Mouse (Mus musculus) brain, embryonic 14.5 days (tissue): Measurements from ENCODE around the gene Lamc3. TPM values are rescaled to one million over a fixed set of nuclear protein-coding genes. Genes with fewer than 3 reads are reported as not detected.

Experiments used
- DNase-seq: peaks from one replicate; pipeline ENCODE4 v3.0.0-alpha.2; 2011; ENCODE audit warnings: low read depth
- CTCF ChIP-seq: fragments of 200-500 bp; IDR thresholded peaks from 2 replicates; pipeline ENCODE4 v1.5.1; 2012; ENCODE audit warnings: inconsistent platforms, mild to moderate bottlenecking, moderate library complexity, borderline replicate concordance; ENCODE audit not compliant: insufficient read depth, insufficient read length; ENCODE audit errors: extremely low read depth
- POLR2A ChIP-seq: fragments of 200-500 bp; IDR thresholded peaks from 2 replicates; pipeline ENCODE4 v1.6.1; 2012; ENCODE audit warnings: mild to moderate bottlenecking, inconsistent platforms, borderline replicate concordance; ENCODE audit not compliant: poor library complexity, insufficient read depth, insufficient read length, severe bottlenecking; ENCODE audit errors: extremely low read depth
- polyA plus RNA-seq: library from polyadenylated mRNA; depleted of rRNA; stranded (reverse); fragments of >200 nt; gene quantifications from 2 replicates; pipeline ENCODE4 v1.2.3, GENCODE M21; 2012

Gene Lamc3
- polyA plus RNA-seq, 1 experiment, result 12.0 TPM

- DNase-seq, result no peak
- no peak for TF ChIP-seq CTCF
- no peak for TF ChIP-seq POLR2A
Measured at GRCm38 (mm10) chr2:31945580-31945979, 58.5 kb downstream of the Lamc3 start.

DNA sequence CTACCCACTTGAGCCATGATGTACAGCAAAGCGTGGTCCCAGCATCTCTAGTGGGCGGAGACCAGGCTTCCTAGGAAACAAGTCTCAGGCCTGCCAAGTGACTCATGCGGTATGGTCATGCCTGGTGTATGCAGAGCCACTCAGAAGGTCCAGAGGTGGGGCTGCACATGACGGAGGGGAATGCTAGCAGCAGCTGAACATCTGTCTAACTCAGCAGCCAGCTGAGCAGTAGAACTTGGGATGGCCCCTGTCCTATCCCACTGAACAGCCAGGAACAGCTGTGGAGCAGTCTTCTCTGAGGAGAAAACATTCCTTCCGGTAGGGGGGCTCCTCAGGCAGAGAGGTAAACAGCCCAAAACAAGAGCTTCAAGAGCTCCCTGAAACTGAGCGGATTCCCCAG, 61.3 kb downstream of the Lamc3 start:
- no peak for DNase-seq
- TF ChIP-seq CTCF, result no peak
- TF ChIP-seq POLR2A, result no peak

- no peak for DNase-seq
- no peak for TF ChIP-seq POLR2A
- TF ChIP-seq CTCF, result no peak
Measured at GRCm38 (mm10) chr2:31948801-31949200, 61.7 kb downstream of the Lamc3 start.

DNA sequence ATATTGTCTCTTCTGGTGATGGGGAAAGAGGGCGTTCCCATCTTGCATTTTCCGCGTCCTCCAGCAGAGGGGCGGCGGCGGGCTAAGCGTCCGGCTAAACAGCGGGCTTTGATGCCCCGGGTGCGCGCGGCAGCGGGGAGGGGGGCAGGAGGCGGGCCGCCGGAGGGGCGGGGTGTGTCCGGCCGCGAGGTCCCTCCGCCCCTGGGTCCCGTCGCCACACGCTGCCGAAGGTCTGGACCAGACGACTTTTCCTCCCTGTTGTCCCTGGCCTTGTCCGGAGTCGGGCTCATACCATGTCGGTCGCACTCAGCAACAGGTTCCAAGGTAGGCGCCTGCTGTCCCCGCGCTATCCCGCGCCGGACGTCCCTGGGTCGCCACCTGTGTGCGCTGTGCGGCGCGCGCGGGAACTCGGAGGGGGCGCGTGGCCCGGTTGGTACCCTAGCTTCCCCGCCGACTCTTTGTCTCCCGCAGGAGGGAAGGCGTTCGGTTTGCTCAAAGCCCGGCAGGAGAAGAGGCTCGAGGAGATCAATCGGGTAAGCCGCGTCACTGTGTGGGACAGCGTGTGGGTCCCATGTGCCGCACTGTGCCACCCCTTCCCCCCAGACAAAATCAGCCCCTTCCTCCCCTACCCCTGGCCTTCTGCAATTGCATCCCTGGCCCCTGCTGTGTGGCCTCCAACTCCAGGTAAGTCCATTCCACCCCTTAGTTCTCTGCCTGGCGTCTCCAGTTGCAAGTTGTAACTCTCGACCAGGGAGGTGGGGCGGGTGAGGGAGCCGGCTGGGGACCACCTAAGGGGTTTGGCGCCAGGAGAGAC, 63.2 kb downstream of the Lamc3 start, which contains the start of gene Aif1l:
Gene Aif1l (plus strand): TSS at position 82 of the 814 bp plus-strand sequence.
- TF ChIP-seq CTCF (peak; percentile 49; the same call in 1 of the 2 replicates), POLR2A (0 out of 2 replicates have a peak, but pooled peaks have one; percentile 16)
- DNase-seq, result peak; percentile 83

DNA sequence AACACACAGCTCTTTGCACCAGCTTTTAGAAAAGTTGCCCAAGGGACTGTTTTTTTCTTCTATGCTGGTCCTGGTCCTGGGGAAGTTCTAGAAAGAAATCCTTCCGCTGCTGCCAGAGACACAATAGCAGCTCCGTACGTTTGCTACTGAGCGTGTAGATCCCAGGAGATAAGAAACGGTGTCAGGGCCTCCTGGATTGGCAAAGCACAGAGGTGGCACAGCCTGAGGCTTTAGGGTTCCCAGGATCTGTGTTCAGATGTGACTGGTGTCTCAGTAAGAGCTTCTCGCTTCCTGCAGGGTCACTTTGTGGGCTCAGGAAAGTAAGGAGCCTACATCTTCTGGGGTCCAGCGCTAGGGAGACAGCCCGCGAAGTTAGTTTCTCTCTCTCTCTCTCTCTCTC, 63.9 kb downstream of the Lamc3 start:
- no peak for TF ChIP-seq POLR2A
- no peak for TF ChIP-seq CTCF
- DNase-seq, result peak; percentile 47

DNA sequence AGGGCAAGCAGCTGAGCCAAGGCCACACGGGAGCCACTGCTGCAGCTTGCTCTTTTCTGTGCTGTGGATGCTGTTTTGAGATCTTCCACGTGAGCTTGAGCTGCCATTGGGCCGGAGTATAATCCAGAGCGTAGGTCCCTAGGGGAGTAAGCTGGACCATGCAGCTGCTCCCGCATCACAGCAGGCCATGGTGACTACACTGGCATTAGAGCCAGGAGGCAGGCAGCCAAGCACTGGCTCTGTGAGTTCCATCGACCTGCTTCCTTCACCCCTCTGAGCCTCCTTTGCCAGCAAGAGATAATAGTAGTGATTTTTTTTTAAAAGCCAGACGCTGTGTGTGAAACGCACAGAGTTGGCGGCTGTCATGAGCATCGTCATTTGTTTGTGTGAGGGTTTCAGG, 65.1 kb downstream of the Lamc3 start:
- TF ChIP-seq CTCF (no peak), POLR2A (no peak)
- DNase-seq, result peak; percentile 33

GRCm38 (mm10) chr2:31952725-31953124, 65.6 kb downstream of the Lamc3 start:
- DNase-seq, result no peak

GRCm38 (mm10) chr2:31953687-31954086, 66.6 kb downstream of the Lamc3 start:
- DNase-seq, result no peak
- TF ChIP-seq POLR2A, result no peak
- TF ChIP-seq CTCF, result no peak

More at GRCm38 (mm10) chr2:31952725-31953124, 65.6 kb downstream of the Lamc3 start:
- TF ChIP-seq CTCF (no peak), POLR2A (no peak)

DNA sequence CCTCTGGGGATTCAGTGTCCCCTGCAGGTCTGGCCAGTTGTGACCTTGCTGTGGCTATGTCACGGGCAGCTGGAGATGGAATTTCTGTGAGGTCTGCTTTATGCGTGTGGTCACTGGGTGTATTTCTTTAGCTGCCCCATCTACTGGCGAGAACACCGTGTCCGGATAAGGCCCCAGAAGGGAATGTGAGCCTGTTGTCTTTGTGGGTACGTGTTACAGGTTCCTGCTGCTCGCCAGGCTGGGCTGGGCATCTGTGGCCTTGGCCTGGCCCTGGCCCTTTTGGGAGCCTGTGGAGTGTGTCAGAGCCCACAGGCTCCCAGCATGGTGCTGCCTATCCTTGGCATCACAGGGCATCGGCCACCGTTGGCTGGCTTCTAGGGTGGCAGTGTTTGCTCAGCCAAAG, 67.7 kb downstream of the Lamc3 start:
- TF ChIP-seq CTCF, result no peak
- no peak for TF ChIP-seq POLR2A
- DNase-seq, result no peak

DNA sequence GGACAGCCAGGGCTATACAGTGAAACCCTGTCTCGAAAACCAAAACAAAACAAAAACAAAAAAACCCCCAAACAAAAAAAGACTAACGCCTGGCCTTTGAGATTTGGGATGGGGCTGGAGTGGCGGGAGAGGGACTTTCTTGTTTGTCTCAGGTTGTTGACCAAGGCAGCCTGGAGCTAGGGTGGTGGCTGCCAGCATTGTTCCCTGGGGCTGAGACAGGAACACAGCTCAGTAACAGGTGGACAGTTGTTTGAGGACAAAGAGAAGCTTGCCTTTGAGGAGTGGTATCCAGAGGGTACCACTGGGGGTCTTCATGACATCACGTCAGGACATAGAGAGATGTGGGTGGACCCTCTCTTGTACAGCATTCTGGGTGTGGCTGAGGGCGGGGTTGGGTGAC, 68.6 kb downstream of the Lamc3 start:
- DNase-seq, result no peak
- TF ChIP-seq POLR2A, result no peak
- no peak for TF ChIP-seq CTCF

DNA sequence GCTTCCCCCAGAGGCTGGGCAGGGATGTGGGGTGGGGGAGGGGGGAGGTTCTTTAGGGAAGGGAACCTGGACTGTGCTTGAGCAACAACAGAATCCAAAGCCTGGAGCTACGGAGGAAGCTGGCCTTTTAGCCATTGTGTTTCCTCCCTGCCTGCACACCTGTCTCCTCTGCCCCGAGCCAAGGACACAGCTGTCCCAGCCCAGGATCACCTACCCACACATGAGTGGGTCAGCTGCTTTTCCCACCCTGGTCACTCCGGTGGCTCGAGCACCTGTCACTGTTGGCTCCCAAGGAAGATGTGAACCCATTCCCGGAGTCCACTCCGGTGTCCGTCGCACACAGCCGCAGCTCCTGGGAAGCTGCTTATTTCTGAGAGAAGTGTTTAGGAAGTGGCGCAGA, 70.1 kb downstream of the Lamc3 start:
- no peak for DNase-seq
- TF ChIP-seq CTCF, result no peak
- TF ChIP-seq POLR2A, result no peak

- TF ChIP-seq CTCF (no peak), POLR2A (no peak)
- no peak for DNase-seq
Measured at GRCm38 (mm10) chr2:31960986-31961385, 73.9 kb downstream of the Lamc3 start.
